Mouse (Mus musculus) C2C12 (cell line): ENCODE results near the gene Magi1.

Experiments
- CEBPB ChIP-seq: IDR thresholded peaks from one replicate; pipeline ENCODE4 v1.6.1; 2011; ENCODE audit warnings: low read depth, mild to moderate bottlenecking, control low read depth, moderate library complexity
- CTCF ChIP-seq: IDR thresholded peaks from one replicate; pipeline ENCODE4 v1.5.1; 2011; ENCODE audit not compliant: control insufficient read depth, insufficient read depth, insufficient read length
- FOSL1 ChIP-seq: IDR thresholded peaks from one replicate; pipeline ENCODE4 v1.8.0; 2011; ENCODE audit warnings: mild to moderate bottlenecking, low read length; ENCODE audit not compliant: poor library complexity, insufficient read depth, severe bottlenecking
- MAX ChIP-seq: IDR thresholded peaks from one replicate; pipeline ENCODE4 v1.6.1; 2011; ENCODE audit warnings: mild to moderate bottlenecking, control low read depth
- MYOD1 ChIP-seq: IDR thresholded peaks from one replicate; pipeline ENCODE4 v1.6.1; 2011; ENCODE audit warnings: low read depth; ENCODE audit not compliant: control insufficient read depth, insufficient read length
- USF1 ChIP-seq: IDR thresholded peaks from one replicate; pipeline ENCODE4 v1.6.1; 2011; ENCODE audit warnings: low read depth, mild to moderate bottlenecking, control low read depth, moderate library complexity

DNA sequence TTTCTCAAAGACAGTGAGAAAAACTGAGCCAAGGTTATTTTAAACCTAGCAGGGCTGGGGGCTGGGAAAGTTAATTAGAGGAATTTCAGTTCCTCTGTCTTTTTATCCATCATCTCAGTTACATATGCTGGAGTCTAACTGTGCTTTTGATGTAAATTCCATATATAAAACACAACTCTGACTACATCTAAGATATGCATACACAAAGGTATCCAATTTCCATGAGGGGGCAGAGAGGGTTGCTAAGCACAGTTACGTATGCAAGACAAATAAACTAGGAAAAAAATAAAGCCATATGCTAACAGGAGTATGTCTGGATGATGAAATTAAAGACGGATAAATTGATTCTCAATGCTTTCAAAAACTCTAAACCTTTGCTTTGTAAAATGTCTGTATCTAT, 315.0 kb downstream of the Magi1 start:
- no peak for TF ChIP-seq CTCF
- no peak for TF ChIP-seq MAX
- no peak for TF ChIP-seq MYOD1
- no peak for TF ChIP-seq USF1
- no peak for TF ChIP-seq CEBPB
- TF ChIP-seq FOSL1: no peak
